Mouse (Mus musculus): ENCODE results near the gene Nrap. TPM values are rescaled to one million over a fixed set of nuclear protein-coding genes. Genes with fewer than 3 reads are reported as not detected.
A peak's percentile ranks its signal among the peaks of the same experiment; 100 is the strongest.

Gene Nrap
- polyA plus RNA-seq, 1 experiment from 2014 or later = 0.61 TPM

- no peak overlapping the region for H3K9ac ChIP-seq (replicated peaks)
- no peak overlapping the region for H3K4me2 ChIP-seq
- no peaks in the 10 kb centered on the region for H3K36me3 ChIP-seq
- 79% methylated on average over 11 of the region's 11 CpGs for WGBS
- no peaks in the 10 kb centered on the region for H3K4me1 ChIP-seq (replicated peaks)
- H3K27me3 ChIP-seq = peaks cover 13% of the 10 kb centered on the region; the same call in 1 of the 2 replicates
- H3K9me3 ChIP-seq = no peaks in the 10 kb centered on the region
- ATAC-seq (ENCODE audit: insufficient number of reproducible peaks, insufficient read depth, low FRiP score, low TSS enrichment, low read depth) = no peak
- no peak overlapping the region for H3K27ac ChIP-seq
- no peak overlapping the region for H3K4me3 ChIP-seq (replicated peaks)
These were observed 111.5 kb downstream of the Nrap start for GRCm38 (mm10) chr19:56278366-56278765.

GRCm38 (mm10) chr19:56277951-56278350, 111.9 kb downstream of the Nrap start:
- Histone ChIP-seq H3K9ac (replicated peaks) (no peak overlapping the region), H3K4me1 (replicated peaks) (no peaks in the 10 kb centered on the region), H3K27me3 (peaks cover 13% of the 10 kb centered on the region; the same call in 1 of the 2 replicates), H3K4me2 (no peak overlapping the region), H3K36me3 (no peaks in the 10 kb centered on the region), H3K9me3 (no peaks in the 10 kb centered on the region), H3K27ac (no peak overlapping the region), H3K4me3 (replicated peaks) (no peak overlapping the region)
- ATAC-seq (ENCODE audit: insufficient number of reproducible peaks, insufficient read depth, low FRiP score, low TSS enrichment, low read depth) = no peak
- WGBS = 81% methylated on average over 4 of the region's 4 CpGs

DNA sequence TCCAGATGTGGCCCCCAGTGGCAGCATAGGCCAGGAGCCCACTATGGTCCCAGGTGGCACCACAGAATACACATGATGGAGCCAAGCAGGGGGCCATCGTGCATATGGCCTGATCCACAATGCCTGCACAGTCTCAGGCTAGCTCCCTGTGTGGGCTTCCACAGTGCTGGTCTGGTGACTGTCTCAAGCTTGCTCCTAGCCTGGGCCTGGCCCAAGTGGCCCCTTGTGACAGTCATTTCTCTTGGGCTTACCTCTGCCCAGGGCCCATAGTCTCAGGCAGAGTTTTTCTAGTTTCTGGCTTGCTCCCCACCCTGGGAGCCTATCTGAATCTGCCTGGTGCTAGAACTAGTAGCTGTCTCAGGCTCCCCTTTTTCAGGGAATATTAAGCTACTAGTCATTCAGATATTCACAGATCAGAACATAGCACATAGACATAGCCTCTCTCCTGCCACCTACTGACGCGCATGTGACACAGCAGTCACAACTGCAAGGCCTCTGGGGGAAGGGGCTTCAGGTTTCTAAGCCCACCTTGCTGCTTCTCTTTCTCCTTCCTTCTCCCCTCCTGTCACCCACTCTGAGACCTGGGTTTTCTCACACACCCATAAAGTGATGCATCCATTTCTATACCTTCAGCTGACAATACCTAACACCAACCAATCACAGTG, 112.6 kb downstream of the Nrap start:
- Histone ChIP-seq H3K4me3 (replicated peaks) (no peak overlapping the region), H3K9ac (replicated peaks) (no peak overlapping the region), H3K27me3 (peaks cover 13% of the 10 kb centered on the region; the same call in 1 of the 2 replicates), H3K36me3 (no peaks in the 10 kb centered on the region), H3K9me3 (no peaks in the 10 kb centered on the region), H3K4me2 (no peak overlapping the region), H3K27ac (no peak overlapping the region), H3K4me1 (replicated peaks) (no peaks in the 10 kb centered on the region)
- 0 out of 2 replicates have a peak, but pooled peaks have one; percentile 37 for ATAC-seq (ENCODE audit: insufficient number of reproducible peaks, insufficient read depth, low FRiP score, low TSS enrichment, low read depth)
- 57% methylated on average over 3 of the region's 3 CpGs for WGBS

- H3K9me3 ChIP-seq = no peaks in the 10 kb centered on the region
- no peak overlapping the region for H3K9ac ChIP-seq (replicated peaks)
- H3K36me3 ChIP-seq = no peaks in the 10 kb centered on the region
- no peaks in the 10 kb centered on the region for H3K4me1 ChIP-seq (replicated peaks)
- H3K27me3 ChIP-seq = peaks cover 17% of the 10 kb centered on the region; the same call in 1 of the 2 replicates
- 87% methylated on average over 8 of the region's 8 CpGs for WGBS
- no peak for ATAC-seq (ENCODE audit: insufficient number of reproducible peaks, insufficient read depth, low FRiP score, low TSS enrichment, low read depth)
- H3K27ac ChIP-seq = no peak overlapping the region
- no peak overlapping the region for H3K4me2 ChIP-seq
- H3K4me3 ChIP-seq (replicated peaks) = no peak overlapping the region
These were observed 117.8 kb downstream of the Nrap start for GRCm38 (mm10) chr19:56272081-56272480.

Other genes starting within 250 kb of the Nrap start
- not detected in 2 replicates for gene Habp2, start 102.9 kb downstream of the Nrap start, polyA plus RNA-seq (2016; fragmentation: Nextera tagmentation; extraction: Ambion mirVana)
- 29.8 and 31.5 TPM in 2 replicates for gene Casp7, start 7.1 kb upstream of the Nrap start, polyA plus RNA-seq (2016; fragmentation: Nextera tagmentation; extraction: Ambion mirVana)
- 0.20 and 0.25 TPM in 2 replicates for gene Plekhs1, start 71.6 kb upstream of the Nrap start, polyA plus RNA-seq (2016; fragmentation: Nextera tagmentation; extraction: Ambion mirVana)
- gene Dclre1a, start 158.2 kb upstream of the Nrap start, polyA plus RNA-seq (2016; fragmentation: Nextera tagmentation; extraction: Ambion mirVana) = 20.7 and 23.1 TPM in 2 replicates
- gene Nhlrc2, start 158.2 kb upstream of the Nrap start, polyA plus RNA-seq (2016; fragmentation: Nextera tagmentation; extraction: Ambion mirVana) = 16.3 and 17.4 TPM in 2 replicates